Mouse (Mus musculus): ENCODE measurements around the gene Pkn1.

DNA sequence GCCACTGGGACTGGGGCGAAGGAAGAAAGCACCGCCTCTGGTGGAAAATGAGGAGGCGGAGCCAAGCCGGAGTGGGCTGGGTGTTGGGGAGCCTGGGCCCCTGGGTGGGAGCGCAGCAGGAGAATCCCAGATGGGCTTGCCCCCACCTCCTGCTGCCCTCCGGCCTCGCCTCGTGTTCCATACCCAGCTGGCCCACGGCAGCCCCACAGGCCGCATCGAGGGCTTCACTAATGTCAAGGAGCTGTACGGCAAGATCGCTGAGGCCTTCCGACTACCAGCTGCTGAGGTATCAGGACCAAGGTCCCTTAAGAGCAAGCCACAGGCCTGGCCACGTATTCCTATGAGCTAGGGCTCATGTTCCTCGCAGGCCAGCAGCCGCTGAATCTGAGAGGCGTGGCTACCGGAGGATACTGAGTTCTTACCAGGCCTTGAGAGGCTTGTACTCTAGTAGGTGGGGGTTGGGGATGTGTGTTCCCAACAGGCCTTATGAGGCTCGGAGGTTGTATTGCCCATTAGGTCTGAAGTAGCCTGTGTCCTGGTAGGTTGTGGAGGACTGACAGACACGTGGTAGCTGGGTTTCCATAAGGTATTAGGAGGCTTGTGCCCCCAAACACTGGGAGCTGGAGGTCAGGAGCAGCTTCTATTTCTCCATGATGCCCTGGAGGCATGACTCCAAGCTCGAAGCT is 37.8 kb downstream of the Pkn1 start:
- no peak for TF ChIP-seq CTCF (IDR thresholded peaks at IDR 0.05; ENCODE audit: low read depth)
- TF ChIP-seq EP300 (IDR thresholded peaks at IDR 0.05; ENCODE audit: low read depth), result no peak
